Mouse (Mus musculus) left cerebral cortex, adult 8-10 months (tissue): ENCODE results near the gene Fam13a. TPM values are rescaled to one million over a fixed set of nuclear protein-coding genes. Genes with fewer than 3 reads are reported as not detected.

Experiments
- DNase-seq, 2 experiments: peaks; one replicate each; pipeline ENCODE4 v3.0.0; 2022; ENCODE audit warnings: low spot score in 2 of 2
- total RNA-seq, 4 experiments: library from RNA; stranded (reverse); gene quantifications; 2 replicates each; pipeline ENCODE4 v1.2.4; 2022

The Fam13a gene
- total RNA-seq, 4 experiments from 2014 or later = 14.7 to 17.0 (median 15.9) TPM

GRCm38 (mm10) chr6:59004630-59005029 lies 19.7 kb downstream of the Fam13a start:
- DNase-seq = no peak

GRCm38 (mm10) chr6:58999044-58999453 lies 25.3 kb downstream of the Fam13a start:
- no peak for DNase-seq

- no peak for DNase-seq
These were observed 25.8 kb downstream of the Fam13a start for GRCm38 (mm10) chr6:58998528-58998927.

GRCm38 (mm10) chr6:58989149-58989548 lies 35.2 kb downstream of the Fam13a start:
- no peak for DNase-seq

GRCm38 (mm10) chr6:58988706-58989105 lies 35.6 kb downstream of the Fam13a start:
- no peak for DNase-seq

- DNase-seq = no peak
These were observed 37.2 kb downstream of the Fam13a start for GRCm38 (mm10) chr6:58987166-58987565.

GRCm38 (mm10) chr6:58985186-58985585 lies 39.2 kb downstream of the Fam13a start:
- no peak for DNase-seq

GRCm38 (mm10) chr6:58975249-58975648 lies 49.1 kb downstream of the Fam13a start:
- DNase-seq = no peak

- no peak for DNase-seq
These were observed 49.9 kb downstream of the Fam13a start for GRCm38 (mm10) chr6:58974428-58974827.

- DNase-seq = no peak
These were observed 51.5 kb downstream of the Fam13a start for GRCm38 (mm10) chr6:58972873-58973272.

GRCm38 (mm10) chr6:58968272-58968671 lies 56.1 kb downstream of the Fam13a start:
- DNase-seq = no peak

- DNase-seq = no peak
These were observed 59.1 kb downstream of the Fam13a start for GRCm38 (mm10) chr6:58965071-58965831.

GRCm38 (mm10) chr6:58964565-58964964 lies 59.8 kb downstream of the Fam13a start:
- no peak for DNase-seq

- no peak for DNase-seq
These were observed 60.3 kb downstream of the Fam13a start for GRCm38 (mm10) chr6:58964091-58964490.

- DNase-seq = no peak
These were observed 61.7 kb downstream of the Fam13a start for GRCm38 (mm10) chr6:58962691-58963090.

- no peak for DNase-seq
These were observed 63.8 kb downstream of the Fam13a start for GRCm38 (mm10) chr6:58960523-58960922.

- no peak for DNase-seq
These were observed 73.0 kb downstream of the Fam13a start for GRCm38 (mm10) chr6:58951128-58951992.

GRCm38 (mm10) chr6:58950410-58950809 lies 73.9 kb downstream of the Fam13a start:
- no peak for DNase-seq

- DNase-seq = no peak
These were observed 77.5 kb downstream of the Fam13a start for GRCm38 (mm10) chr6:58946840-58947239.

- no peak for DNase-seq
These were observed 78.1 kb downstream of the Fam13a start for GRCm38 (mm10) chr6:58946246-58946645.

GRCm38 (mm10) chr6:58943958-58944357 lies 80.4 kb downstream of the Fam13a start:
- DNase-seq = no peak

- DNase-seq = peak in 1 of 2 experiments; percentile 70
These were observed 82.1 kb downstream of the Fam13a start for GRCm38 (mm10) chr6:58942276-58942675.
